Mouse (Mus musculus): Measurements from ENCODE around the gene Zfp683.

DNA sequence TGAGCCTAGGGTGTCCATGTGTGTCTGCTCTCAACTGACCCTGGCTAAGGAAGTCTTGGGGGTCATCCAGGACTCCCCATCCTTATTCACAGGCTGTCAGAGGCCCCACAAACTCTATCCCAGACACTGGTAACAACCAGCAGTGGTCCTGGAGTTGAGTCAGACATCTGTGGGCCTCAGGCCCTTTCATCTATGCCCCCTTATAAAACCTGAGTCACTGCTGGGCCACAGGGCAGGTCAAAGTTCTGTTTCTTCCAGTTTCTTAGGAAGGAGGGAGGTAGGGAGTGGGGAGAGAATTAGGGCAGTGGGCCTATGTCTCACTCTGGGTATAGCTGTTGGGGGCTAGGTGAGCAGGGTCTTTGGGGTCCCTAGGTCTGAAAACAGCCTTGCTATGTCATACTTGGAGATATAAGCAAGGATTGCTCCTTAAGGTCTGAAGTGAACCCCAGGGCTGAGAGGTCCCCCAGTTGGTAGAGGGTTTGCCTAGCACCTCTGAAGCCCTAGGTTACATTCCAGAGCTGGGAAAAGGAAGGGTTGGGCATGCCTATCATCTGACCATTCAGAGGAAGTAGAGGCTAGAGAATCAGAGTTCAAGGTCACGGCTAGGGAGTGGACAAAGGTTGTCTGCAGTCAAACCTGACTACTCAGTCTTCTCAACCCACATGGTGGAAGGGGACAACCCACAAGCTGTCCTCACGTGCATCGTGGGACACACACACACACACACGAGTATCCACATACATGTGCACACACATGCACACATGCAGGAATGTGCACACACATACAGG lies 15.3 kb downstream of the Zfp683 start:
- TF ChIP-seq CTCF (IDR thresholded peaks at IDR 0.05; ENCODE audit: borderline replicate concordance, control insufficient read depth, extremely low read depth, insufficient read depth, low read length, poor library complexity) (no peak), POLR2A (IDR thresholded peaks at IDR 0.05; ENCODE audit: control insufficient read depth, extremely low read depth, insufficient read depth, low read length, poor library complexity) (no peak)

Measured in thymus, adult 2 months (tissue).